Mouse (Mus musculus) megakaryocyte, embryonic 14.5 days (primary cell): Measurements from ENCODE around the gene Tmc1.

Experiments
- FLI1 ChIP-seq: IDR thresholded peaks from 2 replicates; pipeline ENCODE4 v1.6.1; 2012; ENCODE audit warnings: low read length, inconsistent platforms, mixed read lengths
- GATA1 ChIP-seq: IDR thresholded peaks from 3 replicates; pipeline ENCODE4 v1.6.1; 2012; ENCODE audit warnings: mixed read lengths, low read length, inconsistent platforms, borderline replicate concordance

DNA sequence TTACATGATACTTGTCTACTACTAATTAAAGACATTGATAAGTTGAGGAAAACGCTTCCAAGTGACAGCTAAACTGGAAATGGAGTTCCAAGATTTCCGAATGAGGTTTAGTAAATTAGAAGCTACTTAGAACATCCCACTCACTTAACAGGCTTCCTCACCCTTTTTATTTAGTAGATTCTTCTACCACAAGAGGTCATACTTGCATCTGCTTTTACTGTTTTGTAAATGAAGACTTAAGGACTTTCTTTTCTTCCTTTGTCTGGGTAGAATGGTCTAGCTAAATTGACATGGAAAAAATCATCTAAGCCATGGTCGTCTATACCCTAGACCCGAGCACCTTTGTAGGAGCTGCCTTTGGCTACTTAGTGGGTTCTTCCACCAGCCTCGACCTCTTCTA is 105.1 kb downstream of the Tmc1 start:
- TF ChIP-seq GATA1 (no peak), FLI1 (no peak)
